Mouse (Mus musculus): Measurements from ENCODE around the gene Dixdc1. TPM values are rescaled to one million over a fixed set of nuclear protein-coding genes. Genes with fewer than 3 reads are reported as not detected.
A peak's percentile ranks its signal among the peaks of the same experiment; 100 is the strongest.
"Not testable (repeated sequence)": the region's sequence is repeated elsewhere in the genome, so short reads cannot be mapped to it uniquely, and the experiment has no call there.

Dixdc1 gene
- polyA plus RNA-seq, 1 experiment from 2014 or later, result 35.1 TPM

- H3K36me3 ChIP-seq (ENCODE audit: control insufficient read depth, insufficient read depth, low read length), result peaks cover 24% of the 10 kb centered on the region
- not testable (repeated sequence) for H3K9me3 ChIP-seq (ENCODE audit: control insufficient read depth, low read length); DNase-seq; H3K9ac ChIP-seq (replicated peaks; ENCODE audit: low read length); H3K27me3 ChIP-seq (ENCODE audit: control insufficient read depth, insufficient read depth, low read length); H3K4me2 ChIP-seq (ENCODE audit: low read length); H3K27ac ChIP-seq (replicated peaks; ENCODE audit: low read depth, low read length); H3K4me1 ChIP-seq (ENCODE audit: control insufficient read depth, insufficient read depth, low read length); H3K4me3 ChIP-seq (replicated peaks; ENCODE audit: low read depth, low read length); ATAC-seq (ENCODE audit: low FRiP score, low TSS enrichment)
- 96% methylated on average over 6 of the region's 8 CpGs for WGBS
These were observed 108.4 kb downstream of the Dixdc1 start for GRCm38 (mm10) chr9:50630903-50631302.

- Histone ChIP-seq H3K9ac (replicated peaks; ENCODE audit: low read length) (no peak overlapping the region), H3K27ac (replicated peaks; ENCODE audit: low read depth, low read length) (no peak overlapping the region), H3K27me3 (ENCODE audit: control insufficient read depth, insufficient read depth, low read length) (no peaks in the 10 kb centered on the region), H3K9me3 (ENCODE audit: control insufficient read depth, low read length) (no peaks in the 10 kb centered on the region), H3K36me3 (ENCODE audit: control insufficient read depth, insufficient read depth, low read length) (peaks cover 24% of the 10 kb centered on the region), H3K4me3 (replicated peaks; ENCODE audit: low read depth, low read length) (peak overlapping the region; percentile 68), H3K4me2 (ENCODE audit: low read length) (peak overlapping the region; percentile 84), H3K4me1 (ENCODE audit: control insufficient read depth, insufficient read depth, low read length) (peaks cover 10% of the 10 kb centered on the region)
- WGBS, result 64% methylated on average over 9 of the region's 9 CpGs
- ATAC-seq (ENCODE audit: low FRiP score, low TSS enrichment), result no peak
- no peak for DNase-seq
These were observed 121.5 kb downstream of the Dixdc1 start for GRCm38 (mm10) chr9:50617794-50618330.

GRCm38 (mm10) chr9:50616766-50617603, 122.3 kb downstream of the Dixdc1 start, which contains the start of the genes Pih1d2 and Nkapd1:
Gene Pih1d2, plus strand, starts transcription at chr9:50617321.
Gene Nkapd1, minus strand, starts transcription at chr9:50617464.
- Histone ChIP-seq H3K27me3 (ENCODE audit: control insufficient read depth, insufficient read depth, low read length) (no peaks in the 10 kb centered on the region), H3K9ac (replicated peaks; ENCODE audit: low read length) (peak within 1 kb of the TSS; percentile 76), H3K4me2 (ENCODE audit: low read length) (peak within 1 kb of the TSS; percentile 84), H3K9me3 (ENCODE audit: control insufficient read depth, low read length) (no peaks in the 10 kb centered on the region), H3K4me3 (replicated peaks; ENCODE audit: low read depth, low read length) (peak within 1 kb of the TSS; percentile 68), H3K27ac (replicated peaks; ENCODE audit: low read depth, low read length) (peak within 1 kb of the TSS; percentile 90), H3K36me3 (ENCODE audit: control insufficient read depth, insufficient read depth, low read length) (peaks cover 24% of the 10 kb centered on the region), H3K4me1 (ENCODE audit: control insufficient read depth, insufficient read depth, low read length) (peaks cover 10% of the 10 kb centered on the region)
- WGBS, result under 1% methylated on average over 81 of the region's 81 CpGs
- DNase-seq, result peak; percentile 95
- peak; percentile 93 for ATAC-seq (ENCODE audit: low FRiP score, low TSS enrichment)

- peak overlapping the region; percentile 76 for H3K9ac ChIP-seq (replicated peaks; ENCODE audit: low read length)
- no peak for ATAC-seq (ENCODE audit: low FRiP score, low TSS enrichment)
- no peak overlapping the region for H3K27ac ChIP-seq (replicated peaks; ENCODE audit: low read depth, low read length)
- H3K27me3 ChIP-seq (ENCODE audit: control insufficient read depth, insufficient read depth, low read length), result no peaks in the 10 kb centered on the region
- H3K9me3 ChIP-seq (ENCODE audit: control insufficient read depth, low read length), result no peaks in the 10 kb centered on the region
- H3K36me3 ChIP-seq (ENCODE audit: control insufficient read depth, insufficient read depth, low read length), result peaks cover 29% of the 10 kb centered on the region
- peak overlapping the region; percentile 68 for H3K4me3 ChIP-seq (replicated peaks; ENCODE audit: low read depth, low read length)
- no peak for DNase-seq
- peak overlapping the region; percentile 84 for H3K4me2 ChIP-seq (ENCODE audit: low read length)
- H3K4me1 ChIP-seq (ENCODE audit: control insufficient read depth, insufficient read depth, low read length), result peaks cover 10% of the 10 kb centered on the region
- WGBS, result 42% methylated on average over 11 of the region's 11 CpGs
These were observed 123.2 kb downstream of the Dixdc1 start for GRCm38 (mm10) chr9:50616161-50616560.

Other genes starting within 250 kb of the Dixdc1 start
- 0.39 and 0.50 TPM in 2 replicates for gene Plet1, start 245.0 kb downstream of the Dixdc1 start, polyA plus RNA-seq (2014; fragmentation: Nextera tagmentation; extraction: Ambion mirVana)
- 118 and 122 TPM in 2 replicates for gene Pts, start 210.8 kb downstream of the Dixdc1 start, polyA plus RNA-seq (2014; fragmentation: Nextera tagmentation; extraction: Ambion mirVana)
- 21.7 and 23.1 TPM in 2 replicates for gene Il18, start 184.7 kb downstream of the Dixdc1 start, polyA plus RNA-seq (2014; fragmentation: Nextera tagmentation; extraction: Ambion mirVana)
- gene Bco2, start 184.3 kb downstream of the Dixdc1 start, polyA plus RNA-seq (2014; fragmentation: Nextera tagmentation; extraction: Ambion mirVana), result 0.20 and 0.23 TPM in 2 replicates
- 0.22 and 0.33 TPM in 2 replicates for gene Tex12, start 178.2 kb downstream of the Dixdc1 start, polyA plus RNA-seq (2014; fragmentation: Nextera tagmentation; extraction: Ambion mirVana)
- 234 and 235 TPM in 2 replicates for gene Sdhd, start 135.7 kb downstream of the Dixdc1 start, polyA plus RNA-seq (2014; fragmentation: Nextera tagmentation; extraction: Ambion mirVana)
- 396 and 508 TPM in 2 replicates for gene Timm8b, start 135.6 kb downstream of the Dixdc1 start, polyA plus RNA-seq (2014; fragmentation: Nextera tagmentation; extraction: Ambion mirVana)
- gene Pih1d2, start 122.2 kb downstream of the Dixdc1 start, polyA plus RNA-seq (2014; fragmentation: Nextera tagmentation; extraction: Ambion mirVana), result 2.9 and 4.9 TPM in 2 replicates
- gene Nkapd1, start 122.1 kb downstream of the Dixdc1 start, polyA plus RNA-seq (2014; fragmentation: Nextera tagmentation; extraction: Ambion mirVana), result 24.2 and 25.6 TPM in 2 replicates
- gene Dlat, start 79.7 kb downstream of the Dixdc1 start, polyA plus RNA-seq (2014; fragmentation: Nextera tagmentation; extraction: Ambion mirVana), result 48.6 and 54.9 TPM in 2 replicates
- gene 2310030G06Rik, start 7.0 kb upstream of the Dixdc1 start, polyA plus RNA-seq (2014; fragmentation: Nextera tagmentation; extraction: Ambion mirVana), result 0.89 and 1.1 TPM in 2 replicates
- 2.5 and 3.7 TPM in 2 replicates for gene Cryab, start 11.8 kb upstream of the Dixdc1 start, polyA plus RNA-seq (2014; fragmentation: Nextera tagmentation; extraction: Ambion mirVana)
- 1.5 TPM in 1 of 2 replicates, not detected in the other for gene Hspb2, start 12.8 kb upstream of the Dixdc1 start, polyA plus RNA-seq (2014; fragmentation: Nextera tagmentation; extraction: Ambion mirVana)
- gene Fdxacb1, start 28.7 kb upstream of the Dixdc1 start, polyA plus RNA-seq (2014; fragmentation: Nextera tagmentation; extraction: Ambion mirVana), result 12.5 and 14.3 TPM in 2 replicates
- gene Alg9, start 35.5 kb upstream of the Dixdc1 start, polyA plus RNA-seq (2014; fragmentation: Nextera tagmentation; extraction: Ambion mirVana), result 57.7 and 60.3 TPM in 2 replicates
- 56.2 and 59.7 TPM in 2 replicates for gene 1110032A03Rik, start 36.0 kb upstream of the Dixdc1 start, polyA plus RNA-seq (2014; fragmentation: Nextera tagmentation; extraction: Ambion mirVana)
- gene Ppp2r1b, start 105.8 kb upstream of the Dixdc1 start, polyA plus RNA-seq (2014; fragmentation: Nextera tagmentation; extraction: Ambion mirVana), result 31.3 and 47.8 TPM in 2 replicates